Mouse (Mus musculus): ENCODE results near the gene Ift81.

Gene Ift81

DNA sequence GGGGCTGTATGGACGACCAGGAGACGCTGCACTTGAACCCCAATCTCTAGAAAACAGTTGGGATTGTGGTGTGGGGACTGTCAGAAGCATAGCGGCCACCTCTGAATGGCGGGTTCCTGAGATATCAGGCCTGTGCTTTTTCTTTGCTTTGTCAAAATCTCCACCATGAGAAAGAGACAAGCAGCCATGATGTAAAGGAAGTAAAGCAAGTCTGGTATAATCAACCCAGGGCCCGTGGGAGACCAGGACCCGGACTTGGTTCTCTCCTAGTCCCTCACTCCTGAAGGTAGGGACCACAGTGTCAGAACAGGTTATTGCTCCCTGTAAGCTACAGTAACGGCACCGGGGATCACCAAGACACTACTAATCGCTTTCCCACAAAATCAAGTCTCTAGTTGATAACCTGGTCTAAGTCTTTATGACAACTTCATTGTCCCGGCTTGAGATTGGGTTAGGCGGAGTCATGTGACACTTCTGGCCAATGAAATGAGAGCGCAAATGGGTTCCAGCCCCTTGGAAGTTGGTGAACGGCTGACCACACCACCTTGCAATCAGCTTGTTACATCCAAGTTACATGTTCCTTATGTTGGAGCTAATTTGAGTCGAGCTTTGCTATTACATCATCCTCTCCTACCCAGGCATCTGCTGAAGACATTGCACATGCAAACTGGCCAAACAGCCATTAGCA lies 11.4 kb upstream of the Ift81 start:
- DNase-seq (ENCODE audit: low read depth): no peak

DNA sequence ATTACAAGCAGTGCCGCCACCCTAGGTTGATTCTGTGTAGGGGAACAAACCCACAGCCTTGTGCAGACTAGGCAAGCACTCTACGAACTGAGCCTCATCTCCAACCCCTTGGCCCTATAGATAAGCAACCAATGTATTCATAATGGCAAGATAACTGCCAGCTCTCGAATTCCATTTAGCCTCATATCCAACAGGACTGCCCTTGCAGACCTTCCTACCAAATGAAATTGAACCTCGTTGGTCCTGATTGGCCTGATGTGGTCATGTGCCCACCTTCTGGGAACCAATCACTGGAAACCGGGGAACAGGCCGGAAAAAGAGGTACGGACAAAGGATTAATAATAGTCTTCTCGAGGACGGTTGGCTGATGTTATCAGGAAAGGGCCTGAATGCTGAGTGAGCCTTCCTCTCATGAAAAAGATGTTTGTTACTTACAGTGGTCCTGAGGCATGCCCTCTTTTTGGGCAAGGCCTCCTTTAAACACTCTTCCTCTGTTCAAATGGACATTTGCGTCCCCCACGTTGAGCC lies 10.7 kb upstream of the Ift81 start:
- DNase-seq (ENCODE audit: low read depth): no peak

DNA sequence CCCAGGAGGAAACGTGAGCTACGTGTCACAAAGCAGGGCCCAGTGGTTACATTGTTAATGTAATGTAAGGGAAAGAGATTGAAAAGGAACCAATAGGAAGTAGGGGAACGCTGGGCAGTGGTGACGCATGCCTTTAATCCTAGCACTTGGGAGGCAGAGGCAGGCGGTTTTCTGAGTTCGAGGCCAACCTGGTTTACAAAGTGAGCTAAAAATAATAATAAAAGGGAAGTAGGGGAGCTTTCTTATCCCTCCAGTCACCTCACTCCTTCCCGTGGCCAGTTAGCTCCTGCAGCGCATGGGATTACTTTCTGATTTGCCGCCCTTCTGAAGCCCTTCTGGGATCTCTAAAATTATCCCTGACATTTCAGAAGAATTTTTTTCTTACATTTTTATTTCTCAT lies 9.5 kb upstream of the Ift81 start:
- DNase-seq (ENCODE audit: low read depth): no peak

DNA sequence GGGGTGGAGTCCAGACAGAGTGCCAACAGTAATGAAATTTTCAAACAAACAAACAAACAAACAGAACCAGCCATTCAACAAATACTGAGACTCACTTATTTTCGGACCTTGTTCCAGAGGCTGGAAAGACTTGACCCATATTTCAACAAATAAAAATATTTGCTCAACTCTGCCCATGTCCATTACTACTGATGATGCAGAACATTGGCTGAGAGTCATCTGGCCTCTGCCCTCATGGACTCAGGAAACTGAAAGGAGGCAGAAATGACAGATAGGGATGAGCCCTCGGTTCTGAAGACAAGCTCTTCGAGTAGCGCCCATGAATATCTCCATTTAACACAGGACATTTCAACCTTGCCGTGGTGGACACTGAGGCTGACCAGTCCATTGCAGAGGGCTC lies 8.2 kb upstream of the Ift81 start:
- DNase-seq (ENCODE audit: low read depth): no peak

DNA sequence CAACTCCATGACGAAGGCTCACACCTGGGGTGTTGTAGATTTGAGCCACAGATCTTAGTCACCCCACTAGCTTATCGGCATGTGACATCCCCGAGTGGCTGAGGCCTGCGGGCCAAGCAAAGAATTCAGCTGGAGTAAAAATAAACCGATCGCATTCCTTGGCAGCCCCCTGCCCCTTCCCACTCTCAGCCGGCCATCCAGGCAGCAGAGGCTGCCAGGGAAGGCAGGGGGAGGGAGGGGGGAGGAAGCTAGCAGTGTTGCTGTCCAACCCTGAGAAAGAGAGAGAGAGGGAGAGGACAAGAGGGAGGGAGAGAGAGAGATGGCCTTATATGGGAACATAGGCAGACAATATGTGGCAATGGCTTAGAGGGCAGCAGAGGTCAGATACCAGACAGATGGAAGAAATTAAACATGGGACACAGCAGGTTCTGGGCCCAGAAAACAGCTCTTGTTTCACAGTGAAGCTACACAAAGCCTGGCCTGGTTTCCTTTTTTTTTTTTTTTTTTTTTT lies 7.1 kb upstream of the Ift81 start:
- peak; percentile 97 for DNase-seq (ENCODE audit: low read depth)

DNA sequence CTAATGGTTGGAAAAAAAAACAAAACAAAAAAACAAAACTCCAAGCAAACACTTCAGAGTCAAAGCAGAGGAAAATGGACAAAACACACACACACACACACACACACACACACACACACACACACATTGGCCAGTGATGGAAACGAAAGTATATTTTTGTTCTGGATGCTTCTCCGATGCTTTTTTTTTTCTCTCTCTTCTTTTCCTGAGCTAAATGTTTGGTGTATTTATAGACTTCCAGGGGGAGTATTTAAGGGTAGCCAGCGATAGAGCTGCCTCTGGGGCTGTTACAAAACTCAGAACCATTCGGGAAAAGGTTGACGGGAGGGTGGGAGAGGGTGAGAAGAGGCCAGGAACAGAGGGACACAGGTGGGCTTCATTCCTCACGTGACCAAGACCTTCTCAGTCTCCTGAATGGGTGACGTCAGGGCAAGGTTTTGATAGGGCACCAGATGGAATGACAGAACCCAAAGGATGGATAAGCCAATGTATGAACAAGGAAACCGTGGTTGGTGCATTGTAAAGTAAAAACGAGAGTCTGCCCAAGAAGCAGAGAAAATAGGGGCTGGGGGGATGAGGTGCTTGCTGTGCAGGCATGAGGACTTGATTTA lies 5.5 kb upstream of the Ift81 start:
- no peak for DNase-seq (ENCODE audit: low read depth)

DNA sequence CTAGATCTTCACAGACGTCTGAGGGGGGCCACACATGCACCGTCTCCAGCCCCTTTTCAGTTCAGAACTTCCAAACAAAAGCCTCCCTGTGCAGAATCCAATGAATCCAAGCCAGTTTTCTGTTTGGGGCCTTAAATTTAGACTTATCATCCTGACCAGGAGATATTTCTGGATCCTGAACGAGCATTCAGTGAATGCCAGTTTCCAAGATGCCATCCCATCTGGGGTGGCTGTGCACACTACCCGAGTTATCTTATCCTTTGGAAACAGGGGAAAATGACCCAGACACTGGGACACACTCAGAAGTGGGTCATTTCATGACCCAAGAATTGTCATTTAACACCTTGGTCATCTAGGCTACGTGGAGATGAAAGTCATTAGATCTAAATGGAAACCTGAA lies 3.4 kb upstream of the Ift81 start:
- no peak for DNase-seq (ENCODE audit: low read depth)

DNA sequence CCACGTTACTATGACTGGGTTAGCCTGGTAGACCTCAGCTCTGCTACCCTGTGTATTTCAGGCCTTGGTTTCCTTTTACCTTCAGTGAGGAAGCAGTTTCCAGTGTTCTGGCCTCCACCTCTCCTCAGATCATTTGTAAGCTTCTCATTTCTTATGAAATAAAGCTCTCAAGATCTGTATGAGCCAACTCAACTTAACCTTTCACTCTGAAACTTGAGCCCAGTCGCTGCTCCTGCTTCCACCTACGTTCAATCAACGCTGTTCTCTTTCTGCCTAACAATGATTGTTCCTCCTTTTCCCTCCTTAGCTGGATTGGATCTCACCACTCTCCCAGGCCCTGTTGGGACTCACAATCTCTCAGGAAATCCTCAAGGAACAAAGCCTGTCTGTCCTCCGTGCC lies 2.7 kb downstream of the Ift81 start:
- peak; percentile 40 for DNase-seq (ENCODE audit: low read depth)

DNA sequence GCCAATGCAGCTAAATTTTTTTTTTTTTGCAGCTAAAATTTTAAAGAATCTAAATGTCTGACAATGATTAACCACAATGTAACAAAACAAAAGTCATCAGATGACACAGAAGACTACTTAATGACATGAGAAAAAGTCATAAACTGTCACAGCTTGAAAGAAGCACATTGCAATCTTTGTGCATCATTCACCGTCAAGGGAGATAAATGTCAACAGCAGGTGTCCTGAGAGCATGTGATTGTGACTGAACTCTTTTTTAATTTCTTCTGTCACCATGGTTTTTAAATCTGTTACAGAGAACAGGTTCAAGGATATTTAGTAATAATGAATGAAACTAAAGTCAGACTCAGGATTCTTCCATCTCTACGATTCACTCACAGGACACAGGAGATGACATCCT lies 9.4 kb downstream of the Ift81 start:
- DNase-seq (ENCODE audit: low read depth): no peak

DNA sequence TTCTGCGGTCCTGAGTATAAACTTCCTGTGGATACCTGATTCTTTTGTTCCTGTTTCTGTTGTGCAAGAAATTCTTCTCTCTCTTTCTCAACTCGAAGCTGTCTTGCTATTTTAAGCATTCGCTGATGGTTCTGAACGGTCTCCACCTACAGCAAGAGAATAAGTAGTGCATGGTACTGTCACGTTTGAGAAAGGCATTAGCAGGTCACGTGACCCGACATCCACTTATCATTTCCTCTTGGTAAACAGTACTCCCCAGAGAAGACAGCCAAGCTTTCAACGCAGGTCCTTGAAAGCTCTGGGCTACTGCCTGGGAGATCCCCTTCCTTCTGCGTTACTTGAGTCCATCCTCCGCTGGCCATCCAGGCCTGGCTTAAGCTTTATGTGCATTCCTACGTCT lies 12.1 kb downstream of the Ift81 start:
- DNase-seq (ENCODE audit: low read depth): no peak

DNA sequence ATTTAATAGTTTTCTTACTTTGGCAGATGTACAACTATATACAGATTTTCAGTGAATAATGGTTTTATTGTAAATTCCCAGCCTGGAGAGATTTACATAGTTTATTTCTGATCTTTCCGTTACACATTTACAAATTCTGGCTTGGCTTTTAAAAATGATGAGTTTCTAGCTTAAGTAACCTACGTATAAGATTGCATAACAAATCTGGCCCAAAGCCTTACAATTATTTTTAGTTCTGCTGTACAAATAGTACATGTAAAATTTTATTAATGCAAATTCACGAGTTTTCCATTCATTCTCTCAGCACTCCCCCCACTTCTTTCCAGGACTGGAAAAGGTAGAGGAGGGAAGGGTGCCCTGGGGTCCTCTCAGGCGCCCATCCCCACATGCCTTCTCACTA lies 18.8 kb downstream of the Ift81 start:
- DNase-seq (ENCODE audit: low read depth): no peak

DNA sequence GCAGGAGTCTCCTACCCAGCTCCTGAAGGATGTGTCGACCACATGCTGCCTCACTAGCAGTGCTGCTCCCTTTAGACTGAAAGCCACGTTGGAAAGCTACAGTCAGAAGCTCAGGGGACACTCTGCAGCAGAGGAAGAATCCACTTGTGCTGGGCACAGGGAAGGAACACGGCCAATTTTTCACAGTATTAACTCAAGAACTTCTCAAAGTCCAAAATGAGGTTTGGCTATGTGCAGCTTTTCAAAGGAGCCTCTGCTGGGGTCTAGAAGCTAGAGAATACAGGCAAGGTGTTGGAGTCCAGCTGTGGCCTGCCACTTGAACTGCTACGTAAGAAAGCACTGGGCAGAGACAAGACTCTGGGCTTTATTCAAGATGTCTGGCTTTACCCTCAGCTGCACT lies 24.4 kb downstream of the Ift81 start:
- no peak for DNase-seq (ENCODE audit: low read depth)

DNA sequence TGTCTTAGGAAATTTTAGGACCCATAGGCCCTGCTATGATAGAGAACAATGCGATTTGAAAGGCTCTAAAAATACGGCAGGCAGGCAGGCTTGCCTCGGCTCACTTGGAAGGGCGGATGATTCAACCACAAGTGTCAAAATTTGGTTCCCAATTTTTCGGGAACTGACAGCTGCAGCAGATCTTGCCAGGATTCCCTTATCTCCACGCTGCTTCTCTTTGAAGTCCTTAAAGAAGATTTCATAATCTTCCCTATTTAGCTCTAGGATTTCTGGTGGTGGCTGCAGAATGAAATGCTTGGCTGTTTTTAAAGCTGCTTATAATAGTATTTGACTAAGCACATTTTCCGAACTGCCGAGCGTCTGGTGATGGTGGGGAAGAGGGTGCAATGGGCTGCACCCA lies 28.8 kb downstream of the Ift81 start:
- no peak for DNase-seq (ENCODE audit: low read depth)

DNA sequence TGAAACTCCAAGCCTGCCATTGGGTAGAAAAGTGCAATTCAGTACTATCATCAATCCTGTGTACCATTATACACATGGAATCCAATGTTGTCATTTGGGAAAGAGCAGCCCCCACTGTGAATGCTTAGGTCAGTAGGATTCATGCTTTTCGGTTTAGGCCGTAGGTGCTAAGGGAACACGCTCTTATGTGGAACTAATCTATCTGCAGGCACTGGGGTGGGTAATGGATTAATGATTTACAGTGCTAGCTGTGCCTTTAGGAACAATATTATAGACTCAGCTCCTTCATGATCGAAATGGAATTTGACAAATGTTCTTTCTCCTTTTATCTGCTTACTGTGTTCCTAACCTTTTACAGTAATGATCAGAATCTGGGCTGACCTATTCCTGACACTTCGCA lies 30.2 kb downstream of the Ift81 start:
- no peak for DNase-seq (ENCODE audit: low read depth)

DNA sequence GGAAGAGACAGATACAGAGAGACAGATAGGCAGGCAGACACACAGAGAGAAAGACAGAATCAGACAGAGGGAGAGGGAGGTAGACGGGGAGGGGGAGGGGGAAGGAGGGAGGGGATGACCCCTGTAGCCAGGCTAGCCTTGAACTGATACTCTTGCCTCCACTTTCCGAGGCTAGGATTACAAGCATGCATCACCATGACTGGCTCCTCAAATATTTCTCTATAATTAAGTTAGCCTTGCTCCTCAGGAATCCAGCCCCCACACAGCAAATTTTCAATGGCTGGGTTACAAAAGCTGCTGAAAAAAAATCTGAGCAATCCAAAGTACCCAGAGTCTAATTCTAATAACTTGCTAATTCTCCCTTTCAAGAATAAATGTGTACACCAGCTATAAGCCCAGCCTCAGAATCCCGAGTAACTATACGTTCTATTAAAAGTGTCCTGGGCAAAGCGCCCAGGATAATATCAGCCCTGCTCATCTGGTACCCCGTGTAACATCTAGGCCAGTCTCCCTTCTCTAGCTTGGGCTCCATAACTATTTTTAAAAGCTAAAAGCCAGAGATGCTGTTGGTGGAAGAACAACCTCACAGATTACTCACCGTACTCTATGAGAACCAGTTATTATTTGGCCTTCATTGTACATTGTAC lies 37.5 kb downstream of the Ift81 start:
- DNase-seq (ENCODE audit: low read depth): no peak

DNA sequence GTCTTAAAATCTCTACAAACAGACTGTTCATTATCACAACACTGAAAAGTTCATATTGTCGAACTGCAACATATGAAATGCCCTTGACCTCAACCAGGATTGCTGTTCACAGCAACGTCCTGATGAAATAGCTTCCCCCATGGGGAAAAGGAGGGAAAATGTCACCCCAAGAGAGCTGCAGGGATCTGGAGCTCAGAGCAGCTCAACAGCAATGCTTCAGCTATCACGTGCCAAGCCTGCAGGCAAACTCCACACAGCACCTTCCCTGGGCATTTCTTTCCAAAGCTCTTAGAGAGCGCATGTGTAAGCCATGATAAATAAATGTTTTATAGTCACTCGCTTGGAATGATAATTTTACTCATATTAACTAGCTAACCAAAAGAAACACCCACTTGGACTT lies 42.3 kb downstream of the Ift81 start:
- DNase-seq (ENCODE audit: low read depth): no peak

DNA sequence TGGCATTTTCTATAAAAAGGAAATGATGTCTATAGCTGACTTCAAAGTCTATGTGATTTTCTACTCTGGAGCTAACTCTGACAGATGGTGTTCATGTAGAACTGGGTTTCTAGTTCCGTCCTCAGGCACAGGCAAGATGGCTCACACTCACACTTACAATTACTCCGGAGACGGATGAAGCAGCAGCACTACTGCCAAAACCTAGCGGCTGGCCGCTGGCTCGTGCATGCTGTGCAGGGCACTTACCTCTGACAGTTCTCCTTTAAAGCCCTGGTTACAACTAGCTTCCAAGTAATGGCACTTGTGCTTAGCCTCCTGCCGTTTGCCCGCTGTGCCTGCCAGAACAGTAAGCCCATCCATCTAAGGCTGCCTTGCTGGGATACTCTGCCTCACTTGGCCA lies 47.7 kb downstream of the Ift81 start:
- no peak for DNase-seq (ENCODE audit: low read depth)

DNA sequence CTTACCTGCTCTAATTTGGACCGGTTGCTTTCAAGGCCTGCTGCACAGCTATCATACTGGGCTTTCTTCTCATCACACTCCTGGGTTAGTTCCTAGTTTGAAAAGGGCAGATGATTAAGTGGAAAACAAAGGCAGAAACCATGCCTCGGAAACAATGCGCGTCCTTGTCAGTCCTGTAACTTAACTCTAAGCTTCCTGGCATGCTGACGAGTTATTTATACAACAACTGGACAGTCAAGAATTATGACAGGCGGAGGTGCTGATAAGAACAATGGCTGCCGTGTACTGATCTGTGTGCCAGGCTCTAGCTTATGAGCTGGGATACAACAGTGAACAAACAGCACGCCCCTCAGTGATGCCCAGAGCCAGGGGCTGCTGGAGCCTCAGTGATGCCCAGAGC lies 53.7 kb downstream of the Ift81 start:
- no peak for DNase-seq (ENCODE audit: low read depth)

DNA sequence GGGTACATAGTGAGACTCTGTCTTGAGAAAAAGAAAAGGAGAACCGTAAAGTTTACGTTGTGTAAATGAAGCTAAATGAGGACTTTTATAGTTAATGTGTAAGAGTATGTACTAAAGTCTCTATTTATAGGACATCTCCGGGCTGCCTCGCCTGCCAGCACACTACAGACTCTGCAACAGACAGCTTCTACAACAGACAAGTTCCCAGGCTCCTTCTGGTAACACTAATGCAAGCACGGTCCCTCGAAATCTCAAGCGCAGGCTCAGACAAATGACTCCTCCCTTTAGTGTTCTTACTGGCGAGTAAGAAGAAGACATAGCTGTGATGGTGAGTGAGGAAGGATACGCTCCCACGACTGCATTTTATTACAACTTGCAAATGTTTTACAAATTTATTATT lies 56.2 kb downstream of the Ift81 start:
- DNase-seq (ENCODE audit: low read depth): no peak

DNA sequence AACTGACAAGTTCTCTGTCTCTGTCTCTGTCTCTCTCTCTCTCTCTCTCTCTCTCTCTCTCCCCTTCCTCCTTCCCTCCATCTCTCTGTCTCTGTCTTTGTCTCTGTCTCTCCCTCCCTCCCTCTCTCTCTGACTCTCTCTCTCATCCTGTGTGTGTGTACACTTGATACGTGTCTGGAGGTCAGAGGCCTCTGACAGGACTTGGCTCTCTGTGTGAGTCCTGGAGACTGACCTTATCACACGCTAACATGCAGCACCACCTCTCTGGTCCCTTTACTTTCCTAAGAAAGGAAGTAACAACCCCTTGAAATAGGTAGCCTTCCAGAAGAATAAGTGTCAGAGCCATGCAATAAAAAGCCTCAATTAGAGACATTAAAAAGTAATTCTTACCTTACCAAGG lies 59.2 kb downstream of the Ift81 start:
- no peak for DNase-seq (ENCODE audit: low read depth)

DNA sequence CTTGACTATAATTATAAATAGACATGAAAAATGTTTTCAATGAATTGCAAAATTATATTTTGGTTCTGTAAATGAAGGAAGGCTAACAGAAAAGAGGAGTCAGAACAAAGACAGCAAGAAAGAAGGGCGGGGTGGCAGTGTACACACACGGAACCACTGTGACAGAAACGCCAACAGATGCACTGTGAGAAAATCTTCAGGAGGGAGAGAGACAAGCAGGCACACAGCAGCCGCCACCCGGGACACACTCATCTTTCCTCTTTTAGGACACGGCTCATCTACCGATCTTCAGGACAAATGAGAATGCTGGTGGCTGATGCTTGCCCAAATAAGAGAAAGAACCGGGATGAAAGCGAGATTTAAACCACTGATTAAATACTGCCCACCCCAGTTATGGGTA lies 61.7 kb downstream of the Ift81 start:
- no peak for DNase-seq (ENCODE audit: low read depth)

DNA sequence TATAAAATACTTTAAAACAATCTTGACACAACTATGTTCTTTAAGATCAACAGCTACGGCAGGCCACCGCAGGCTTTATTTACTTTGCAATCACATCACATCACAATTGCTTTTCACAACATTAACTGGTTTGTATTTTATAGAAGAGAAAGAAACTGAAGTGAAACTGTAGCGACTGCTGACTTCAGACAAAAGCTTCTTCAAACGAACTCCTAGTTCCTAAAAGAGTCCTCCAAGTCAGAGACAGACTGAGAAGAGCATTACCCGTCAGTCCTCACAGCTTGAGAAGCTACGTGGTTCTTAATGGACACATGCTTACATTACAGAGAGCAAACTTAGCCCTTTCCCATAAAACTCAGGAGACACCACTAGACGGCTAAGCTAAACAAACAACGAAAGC lies 63.9 kb downstream of the Ift81 start:
- DNase-seq (ENCODE audit: low read depth): no peak

DNA sequence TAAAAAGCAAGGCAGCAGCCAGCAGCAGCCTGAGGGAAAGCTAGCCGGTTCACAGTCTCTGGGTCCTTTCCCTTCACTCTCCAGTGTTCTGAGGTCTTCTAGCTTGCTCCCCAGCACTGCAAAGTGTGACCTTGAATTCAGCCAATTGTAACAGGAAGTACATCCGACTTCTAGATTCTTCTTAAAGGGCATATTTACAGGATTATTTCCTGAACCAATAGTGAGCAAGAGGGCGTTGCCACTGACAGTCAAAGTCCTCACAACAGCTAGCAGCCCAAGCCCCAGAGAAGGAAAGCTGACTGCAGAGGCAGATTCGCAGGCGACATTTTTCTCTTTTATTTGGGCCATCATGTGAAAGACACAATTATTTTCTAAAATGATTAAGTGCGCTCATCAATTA lies 65.6 kb downstream of the Ift81 start:
- no peak for DNase-seq (ENCODE audit: low read depth)
